Mouse (Mus musculus): Measurements from ENCODE around the gene Tnf.

DNA sequence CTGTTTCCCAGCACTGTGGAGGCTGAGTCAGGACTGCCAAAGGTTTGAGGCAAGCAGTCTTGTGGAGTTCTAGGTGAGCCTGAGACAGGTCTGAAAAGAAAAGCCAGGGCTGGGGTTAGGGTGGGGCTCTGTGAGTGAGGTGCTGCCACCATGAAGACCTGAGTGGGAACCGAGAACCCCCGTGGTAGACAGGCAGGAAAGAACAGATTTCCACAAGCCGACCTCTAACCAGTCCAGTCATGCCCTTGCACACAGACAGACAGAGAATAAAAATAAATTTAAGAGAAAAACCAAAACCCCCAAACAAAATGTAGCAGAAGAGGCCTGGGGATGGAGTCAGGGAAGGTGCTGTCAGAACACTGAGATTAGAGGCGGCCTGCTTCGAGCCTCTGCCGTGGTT, 26.4 kb downstream of the Tnf start:
- no peak for TF ChIP-seq TCF3 (IDR thresholded peaks at IDR 0.05; ENCODE audit: insufficient read length, low read depth)
- TF ChIP-seq POLR2A (IDR thresholded peaks at IDR 0.05; ENCODE audit: insufficient read length, low read depth): no peak

Measured in myocyte (in vitro differentiated cells).